Mouse (Mus musculus): Measurements from ENCODE around the gene Phactr1. TPM values are rescaled to one million over a fixed set of nuclear protein-coding genes. Genes with fewer than 3 reads are reported as not detected.
A peak's percentile ranks its signal among the peaks of the same experiment; 100 is the strongest.

Phactr1 gene
- total RNA-seq, 2 experiments from 2014 or later: 4.8 TPM

DNA sequence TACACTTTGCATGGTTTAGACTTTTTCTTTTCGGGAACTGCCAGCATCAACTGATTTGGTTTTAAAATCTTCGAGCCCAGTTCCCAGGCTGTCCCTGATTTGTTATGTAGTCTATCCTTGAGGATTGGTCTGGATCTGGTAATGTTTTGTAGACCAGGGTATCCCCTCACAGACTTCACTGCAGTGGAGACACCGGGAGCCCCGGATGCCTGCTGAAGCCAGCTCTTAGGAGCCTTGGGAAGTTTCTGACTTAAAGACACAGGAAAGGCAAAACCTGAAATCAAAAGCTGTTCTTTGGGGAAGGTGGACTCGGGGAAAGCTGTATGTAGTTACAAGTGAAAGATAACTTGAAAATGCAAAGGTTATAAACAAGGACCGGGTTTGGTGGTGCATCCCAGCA is 186.6 kb downstream of the Phactr1 start:
- peak in 1 of 2 experiments; percentile 53 for DNase-seq

DNA sequence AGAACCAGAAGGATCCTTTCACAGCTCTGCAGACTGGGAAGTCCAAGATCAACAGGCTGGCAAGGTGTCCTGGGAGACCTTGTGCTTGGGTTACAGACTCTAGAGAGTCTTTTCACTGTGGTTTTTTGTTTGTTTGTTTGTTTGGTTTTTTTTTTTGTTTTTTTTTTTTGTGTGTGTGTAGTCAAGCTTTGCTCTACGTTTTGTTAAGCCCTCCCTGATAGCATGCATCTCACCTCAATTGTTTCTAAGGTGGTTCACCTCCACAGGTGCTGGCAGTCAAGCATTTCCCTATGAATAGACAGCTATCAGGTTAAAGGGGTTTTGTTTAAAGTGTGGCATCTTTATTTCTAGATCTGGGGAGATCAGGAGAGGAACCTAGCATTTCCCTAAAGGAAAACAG is 191.7 kb downstream of the Phactr1 start:
- DNase-seq: no peak

DNA sequence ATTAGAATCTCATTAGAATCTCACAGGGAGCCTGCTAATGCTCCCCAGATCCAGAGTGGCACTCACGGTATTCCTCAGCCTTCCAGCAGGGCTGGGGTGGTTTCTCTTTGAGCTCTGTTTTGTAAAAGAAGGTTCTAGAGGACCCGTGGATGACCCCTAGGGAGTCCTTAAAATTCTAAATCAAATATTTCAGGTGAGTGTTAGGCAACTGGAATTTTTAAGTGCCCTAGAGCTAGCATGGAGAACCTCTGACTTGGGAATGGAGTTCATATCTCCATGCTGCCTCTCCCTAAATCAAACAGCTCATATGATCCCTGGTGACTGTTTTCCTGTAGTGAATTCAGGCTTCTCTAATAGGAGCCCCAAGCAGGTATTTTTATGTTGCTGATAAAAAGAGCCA is 197.9 kb downstream of the Phactr1 start:
- DNase-seq: no peak

DNA sequence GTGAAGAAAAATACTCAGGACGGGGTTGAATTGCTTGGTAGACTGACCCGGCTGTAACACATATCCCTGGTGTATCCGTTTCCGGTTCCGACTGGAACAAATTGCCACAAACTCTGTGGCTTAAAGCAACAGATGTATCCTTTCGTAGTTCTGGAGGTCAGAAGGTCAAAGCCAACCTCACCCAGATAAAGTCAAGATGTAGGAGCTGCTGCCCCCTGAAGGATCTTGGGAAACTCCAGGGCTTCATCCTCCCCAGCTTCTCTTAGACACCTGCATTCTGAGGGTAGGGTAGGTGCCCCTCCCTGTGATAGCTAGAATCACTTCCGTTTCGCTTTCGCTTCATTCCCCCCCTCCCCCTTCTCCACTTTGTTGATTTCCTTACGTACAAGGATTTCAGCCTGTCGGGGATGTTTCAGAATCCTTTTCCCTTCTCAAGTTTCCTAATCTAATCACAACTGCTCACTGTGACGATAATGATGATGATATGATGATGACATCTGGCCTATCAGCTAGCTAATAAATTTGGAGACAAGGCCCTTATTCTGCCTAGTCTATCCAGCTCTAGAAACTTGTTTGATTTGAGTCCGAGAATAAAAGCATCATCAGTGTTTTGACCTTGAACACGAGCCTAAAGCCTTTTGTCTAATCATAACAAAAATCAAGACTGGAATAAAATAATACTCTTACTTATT is 203.8 kb downstream of the Phactr1 start:
- DNase-seq: peak; percentile 57 to 78

DNA sequence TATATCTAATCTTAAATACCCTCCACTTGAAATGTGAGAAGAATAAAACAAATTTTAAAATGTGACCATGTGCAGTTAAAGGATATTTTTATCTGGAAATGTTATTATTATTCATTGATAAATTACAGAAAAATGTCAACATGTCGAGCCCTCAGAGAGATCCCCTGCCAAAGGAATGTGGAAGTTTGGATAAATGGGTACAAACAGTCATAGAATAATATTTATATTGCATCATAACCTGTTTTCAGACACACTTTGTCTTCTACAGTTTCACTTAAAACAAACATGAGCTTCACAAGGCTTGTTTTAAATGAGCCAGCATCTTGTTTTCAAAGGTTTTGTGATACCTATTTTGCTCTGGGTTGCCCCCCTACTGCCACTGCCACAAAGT is 204.3 kb downstream of the Phactr1 start:
- no peak for DNase-seq

DNA sequence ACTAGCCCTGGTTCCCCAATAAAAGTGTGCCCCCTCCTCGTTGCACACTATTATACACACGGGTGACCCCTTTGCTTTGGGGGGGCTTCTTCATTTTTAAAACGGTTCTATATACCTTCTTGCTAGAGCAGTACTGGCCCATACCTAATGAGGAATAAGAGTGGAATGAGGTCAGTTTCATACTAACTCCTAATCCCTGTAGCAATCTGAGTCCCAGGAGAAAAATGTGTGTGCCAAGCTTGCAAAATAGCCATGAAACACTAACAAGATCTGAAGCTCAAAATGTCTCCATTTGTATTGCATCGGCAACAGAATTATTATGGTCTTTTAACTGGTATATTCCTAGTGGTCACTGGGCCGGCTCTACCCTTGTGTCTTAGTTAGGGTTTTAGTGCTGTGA is 207.3 kb downstream of the Phactr1 start:
- no peak for DNase-seq

DNA sequence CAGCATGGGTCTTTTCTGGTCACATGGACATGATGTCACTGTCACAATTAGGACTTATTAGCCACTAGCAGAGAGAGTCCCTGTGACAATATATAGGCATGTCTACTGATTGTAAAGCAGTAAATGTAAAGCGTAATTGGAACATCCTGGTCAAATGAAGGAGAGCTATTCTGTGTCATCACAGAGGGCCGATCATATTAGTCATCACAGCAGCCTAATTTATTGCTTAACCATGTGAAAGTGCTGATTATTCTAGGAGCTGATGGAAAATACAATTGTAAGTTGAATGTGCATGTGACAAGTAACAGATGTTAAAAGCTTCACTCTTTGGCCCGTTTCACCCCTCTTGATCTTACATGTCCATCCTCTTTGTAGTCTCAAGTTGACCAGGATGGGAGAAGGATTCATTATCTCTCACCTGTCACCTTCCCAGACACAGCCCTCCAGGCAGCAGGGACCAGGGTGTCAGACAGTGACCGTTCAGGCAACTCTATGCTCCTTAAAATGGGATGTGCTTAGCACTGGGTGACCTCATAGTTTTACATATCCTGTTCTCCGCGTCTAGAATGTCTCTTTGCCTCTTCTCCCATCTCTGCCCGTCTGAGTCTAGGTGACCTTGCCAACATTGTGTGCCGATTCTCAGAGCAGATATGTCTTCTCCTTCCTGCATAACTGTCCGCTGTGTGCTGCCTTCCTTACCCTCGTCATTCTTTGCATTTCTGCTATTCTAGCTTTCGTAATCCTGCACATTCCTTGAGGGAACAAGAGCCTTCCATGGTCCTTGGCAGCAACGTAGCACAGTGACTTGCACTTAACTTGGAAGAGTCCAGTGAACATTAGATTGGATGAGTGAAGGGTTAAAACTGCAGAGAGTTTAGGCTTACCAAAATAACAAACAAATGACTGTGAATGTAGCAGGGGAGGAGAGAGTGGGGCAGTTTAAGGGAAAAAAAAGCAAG is 209.4 kb downstream of the Phactr1 start:
- peak in 1 of 2 experiments; percentile 21 for DNase-seq

DNA sequence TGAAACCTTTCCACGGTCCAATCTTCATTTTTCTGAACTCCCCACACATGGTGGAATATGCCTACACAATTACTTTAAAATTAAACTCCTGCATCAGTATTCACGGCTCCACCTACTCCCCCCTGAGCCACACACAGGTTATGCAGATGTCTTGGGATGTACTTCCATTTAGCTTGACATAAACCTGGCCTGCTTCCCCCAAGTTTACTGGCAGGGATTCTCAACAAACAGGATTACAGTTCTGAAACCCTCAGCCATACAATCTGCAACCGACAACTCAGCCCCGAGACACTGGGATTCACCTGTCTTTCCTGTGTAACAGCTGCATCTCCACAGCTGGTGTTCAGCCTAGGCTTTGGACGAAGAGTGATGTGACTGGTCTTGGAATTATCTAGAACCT is 210.2 kb downstream of the Phactr1 start:
- no peak for DNase-seq

DNA sequence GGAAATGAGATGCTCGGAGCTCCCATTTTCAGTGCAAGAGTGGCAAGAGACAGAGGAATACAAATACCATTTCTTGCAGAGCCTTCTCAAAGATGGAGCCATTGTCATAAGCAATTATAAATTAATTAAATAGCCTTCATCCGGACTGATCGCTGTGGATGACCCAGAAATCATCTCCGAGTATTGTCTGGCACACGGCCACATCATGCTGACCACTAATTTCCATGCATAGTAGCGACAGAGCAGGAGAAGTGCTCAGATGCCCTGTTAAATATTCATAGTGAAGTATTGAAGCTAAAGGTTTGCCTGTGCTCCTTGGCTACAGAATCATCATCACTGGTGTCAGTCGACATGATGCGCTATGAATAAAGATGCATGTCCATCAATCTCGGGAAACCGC is 213.6 kb downstream of the Phactr1 start:
- no peak for DNase-seq

DNA sequence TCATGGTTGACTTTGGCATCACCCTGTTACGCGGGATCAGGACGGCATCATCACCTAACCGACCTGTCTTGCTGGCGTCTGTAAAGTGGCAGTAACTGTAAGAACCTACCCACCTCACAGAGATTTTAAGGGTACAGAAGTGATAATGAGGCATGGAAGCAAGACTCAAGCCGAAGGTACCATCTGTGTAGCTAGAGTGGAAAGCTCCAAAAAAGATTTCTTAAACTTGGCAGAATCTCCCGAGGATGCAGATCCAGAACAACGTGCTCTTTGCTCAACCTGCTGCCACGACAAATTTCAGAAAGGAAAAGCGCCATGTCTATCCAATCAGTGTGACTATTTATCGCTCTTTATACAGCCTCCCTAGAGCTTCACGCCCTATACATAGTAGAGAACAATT is 214.2 kb downstream of the Phactr1 start:
- DNase-seq: no peak

DNA sequence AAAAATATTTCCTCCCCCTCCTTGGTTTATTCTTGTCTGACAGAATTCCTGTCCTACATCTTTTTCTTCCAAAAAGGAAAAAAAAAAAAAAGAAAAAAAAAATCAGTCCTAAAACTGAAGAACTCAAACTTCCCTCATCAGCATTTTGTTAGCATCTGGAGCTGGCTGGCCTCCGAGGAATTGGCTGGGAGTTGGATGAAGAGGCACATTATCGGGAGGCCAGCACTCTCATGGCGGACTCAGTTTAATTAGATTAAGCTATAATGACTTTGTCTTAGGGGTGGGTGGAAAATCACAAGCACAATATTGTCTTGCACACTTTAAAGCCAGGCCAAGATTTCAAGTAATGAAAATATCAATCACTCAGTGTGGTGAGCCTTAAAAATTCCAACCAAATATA is 215.6 kb downstream of the Phactr1 start:
- DNase-seq: no peak

DNA sequence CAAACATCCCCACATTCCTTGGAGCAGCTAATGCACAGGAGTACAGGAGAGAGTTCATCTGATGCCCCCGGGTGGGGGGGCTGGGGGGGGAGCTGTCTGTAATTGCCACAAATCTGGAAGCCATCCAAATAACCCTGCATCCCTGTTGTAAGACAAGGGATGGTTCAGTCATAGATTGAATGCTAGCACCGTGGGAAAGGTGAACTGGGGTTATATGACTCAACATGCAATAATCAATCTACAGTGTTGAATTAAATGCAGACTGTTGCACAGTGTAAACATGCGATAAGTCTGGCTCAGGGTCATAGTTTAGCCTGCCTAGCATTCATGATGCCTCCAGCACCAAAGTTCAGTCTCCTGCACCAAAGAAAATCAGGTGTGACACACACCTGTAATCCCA is 219.2 kb downstream of the Phactr1 start:
- no peak for DNase-seq

DNA sequence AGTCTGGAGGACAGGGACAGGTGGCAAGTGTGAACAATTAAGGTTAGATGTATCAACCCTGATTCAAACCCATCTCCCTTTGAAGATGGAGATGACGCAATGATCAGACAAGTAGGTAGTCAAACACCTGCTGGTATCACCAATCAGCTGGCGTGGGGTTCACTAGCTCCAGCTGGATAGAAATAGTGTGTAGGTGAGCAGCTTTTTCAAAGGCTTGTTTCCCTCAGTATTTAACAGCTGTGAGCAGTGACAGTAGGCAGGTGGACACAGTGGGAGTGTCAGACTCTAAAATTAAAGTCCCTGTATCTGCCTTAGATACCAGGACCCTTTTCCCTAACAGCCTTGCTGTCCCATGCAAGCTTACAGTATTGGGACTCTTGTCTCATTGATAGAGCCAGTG is 221.4 kb downstream of the Phactr1 start:
- no peak for DNase-seq

DNA sequence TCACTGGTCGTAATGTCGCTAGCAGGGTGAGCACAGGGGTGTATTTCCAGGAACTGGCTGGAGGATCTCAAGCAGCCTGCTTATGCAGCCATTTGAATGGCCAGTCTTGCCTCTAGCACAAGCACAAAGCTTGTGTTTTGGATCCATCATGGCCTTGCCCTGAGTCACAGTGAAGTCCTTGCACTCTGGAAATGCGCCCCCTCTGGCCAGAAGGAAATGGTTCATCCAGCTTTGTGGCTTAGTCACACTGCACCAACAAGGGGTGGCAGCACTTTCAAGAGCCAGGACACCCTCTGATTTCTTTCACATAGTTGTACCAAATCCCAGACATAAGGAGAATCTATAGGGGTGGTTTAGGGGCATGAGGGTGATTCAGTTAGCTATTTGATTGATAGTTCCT is 222.4 kb downstream of the Phactr1 start:
- no peak for DNase-seq

DNA sequence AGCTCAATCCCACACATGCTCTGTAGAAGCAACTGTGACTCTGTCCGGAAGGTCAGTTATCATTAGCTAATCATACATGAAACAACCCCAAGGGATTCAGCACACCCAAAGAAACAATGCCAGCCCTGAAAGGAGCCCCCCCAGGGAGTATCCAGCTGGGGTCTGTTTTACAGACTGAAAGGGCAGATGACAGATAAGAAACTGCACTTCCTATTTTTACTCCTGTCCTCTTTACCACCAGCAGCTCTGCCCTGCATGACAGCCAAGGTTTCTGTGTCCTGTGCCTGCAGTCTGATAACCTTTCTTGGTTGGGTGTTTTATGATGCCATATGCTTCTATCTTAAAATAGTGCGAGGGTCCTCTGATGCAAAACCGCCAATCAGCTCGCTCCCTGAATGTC is 225.4 kb downstream of the Phactr1 start:
- DNase-seq: peak in 1 of 2 experiments; percentile 45

DNA sequence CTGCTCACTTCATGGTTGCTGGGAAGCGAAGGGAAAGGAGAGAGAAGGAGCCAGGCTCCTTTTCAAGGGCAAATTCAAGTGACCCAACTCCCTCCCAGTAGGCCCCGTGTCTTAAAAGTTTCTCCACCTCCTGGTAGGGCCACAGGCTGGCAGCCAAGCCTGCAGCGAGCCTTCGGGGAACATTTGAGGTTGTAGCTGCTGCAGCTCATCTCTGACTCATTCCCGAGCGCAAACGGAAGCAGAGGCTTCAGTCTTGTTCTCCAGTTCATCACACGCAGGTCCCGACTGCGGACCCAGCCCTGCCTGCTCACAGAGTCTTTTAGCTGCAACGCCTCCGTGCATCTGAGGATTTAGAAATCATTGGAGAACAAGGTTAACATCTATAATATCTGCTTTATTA is 226.6 kb downstream of the Phactr1 start:
- DNase-seq: no peak

DNA sequence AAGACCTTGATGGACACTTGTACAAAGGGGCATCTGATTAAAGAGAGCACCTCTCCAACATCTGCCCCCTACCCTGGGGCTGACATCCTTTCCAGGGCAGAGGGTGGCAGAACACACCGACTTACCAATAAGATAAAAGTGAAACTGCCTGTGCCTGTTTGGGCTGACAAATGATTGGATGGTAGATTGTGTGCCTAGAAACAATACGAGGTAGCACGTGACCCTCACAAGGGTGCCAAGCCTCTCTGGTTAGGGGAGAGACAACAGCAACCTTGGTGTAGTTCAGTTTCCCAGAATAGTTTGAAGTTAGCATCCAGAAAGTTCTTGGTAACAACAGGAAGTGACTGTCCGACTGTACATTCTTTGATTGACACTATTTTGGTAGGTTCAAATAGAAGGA is 234.7 kb downstream of the Phactr1 start:
- DNase-seq: no peak

DNA sequence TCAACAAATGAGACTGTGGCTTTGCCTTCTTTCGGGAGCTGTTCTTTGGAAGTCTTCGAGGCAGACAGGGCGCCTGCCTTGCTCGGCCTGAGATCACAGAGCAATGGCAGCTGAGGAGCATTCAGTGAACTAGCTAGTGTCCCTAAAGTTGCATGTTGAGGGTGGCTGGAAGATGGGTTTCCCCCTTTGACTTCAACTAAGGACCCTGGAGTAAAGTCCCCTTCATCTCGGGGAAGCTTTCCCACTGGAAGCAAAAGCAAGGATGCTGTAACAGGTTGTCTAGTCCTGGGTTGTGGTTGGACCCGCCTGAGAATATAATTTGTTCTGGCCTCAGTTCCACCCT is 235.4 kb downstream of the Phactr1 start:
- no peak for DNase-seq

DNA sequence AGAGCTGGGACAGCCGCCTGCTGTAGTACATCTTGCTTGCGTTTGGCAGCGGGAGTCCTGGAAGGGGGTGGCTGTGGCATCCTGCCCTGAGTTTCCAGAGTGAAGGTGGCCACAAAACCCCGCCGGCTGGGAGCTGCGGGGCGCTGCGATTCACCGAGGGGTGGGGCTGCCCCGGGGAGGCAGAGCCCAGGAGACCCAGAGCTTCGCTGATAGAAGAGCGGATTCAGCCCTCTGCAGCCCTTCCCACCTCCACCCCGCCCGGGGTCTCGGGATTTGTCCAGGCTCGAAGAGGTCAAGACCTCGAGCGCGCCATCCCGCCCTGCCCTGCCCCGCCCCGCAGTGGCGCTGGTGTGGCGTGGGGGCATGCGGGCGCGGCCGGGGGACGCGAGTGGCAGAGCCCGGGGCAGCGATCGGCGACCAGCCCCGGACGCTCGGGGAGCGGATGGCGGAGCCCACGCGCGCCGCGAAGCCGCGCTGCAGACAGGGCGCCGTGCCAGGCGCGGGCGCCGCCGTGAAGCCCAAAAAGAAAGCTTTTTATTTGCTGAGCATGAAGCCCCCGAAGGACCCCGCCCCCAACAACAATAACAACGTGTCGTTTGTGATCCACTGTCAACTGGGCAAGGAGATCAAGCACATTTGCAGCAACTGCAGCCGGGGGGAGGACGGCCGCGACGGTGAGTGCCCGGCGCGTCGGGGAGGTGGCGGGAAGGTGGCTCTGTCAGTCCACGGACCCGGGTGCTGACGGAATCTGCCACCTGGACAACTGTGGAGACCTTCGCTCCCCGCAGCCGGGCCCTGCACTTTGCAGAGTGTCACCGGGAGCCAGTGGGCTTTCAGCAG is 236.0 kb downstream of the Phactr1 start:
- peak; percentile 47 to 49 for DNase-seq

DNA sequence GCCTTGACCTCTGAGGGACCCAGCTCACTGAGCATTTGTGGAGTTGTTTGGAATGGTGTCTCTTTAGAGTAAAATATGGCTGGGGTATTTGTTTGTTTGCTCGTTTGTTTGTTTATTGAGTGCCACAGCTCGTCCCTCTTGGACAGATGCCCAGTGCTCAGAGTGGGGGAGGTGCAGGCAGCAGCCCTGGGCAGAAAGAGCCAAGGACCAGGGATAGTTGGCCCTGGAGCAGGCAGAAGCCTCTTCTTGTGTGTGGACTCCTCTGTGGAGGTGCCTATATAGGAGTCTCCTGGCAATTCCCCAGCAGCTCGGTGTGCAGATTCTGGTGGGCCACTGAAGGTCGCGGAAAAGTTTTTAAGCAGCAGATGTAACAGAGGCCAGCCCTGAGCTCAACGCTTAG is 236.8 kb downstream of the Phactr1 start:
- peak; percentile 21 to 64 for DNase-seq

DNA sequence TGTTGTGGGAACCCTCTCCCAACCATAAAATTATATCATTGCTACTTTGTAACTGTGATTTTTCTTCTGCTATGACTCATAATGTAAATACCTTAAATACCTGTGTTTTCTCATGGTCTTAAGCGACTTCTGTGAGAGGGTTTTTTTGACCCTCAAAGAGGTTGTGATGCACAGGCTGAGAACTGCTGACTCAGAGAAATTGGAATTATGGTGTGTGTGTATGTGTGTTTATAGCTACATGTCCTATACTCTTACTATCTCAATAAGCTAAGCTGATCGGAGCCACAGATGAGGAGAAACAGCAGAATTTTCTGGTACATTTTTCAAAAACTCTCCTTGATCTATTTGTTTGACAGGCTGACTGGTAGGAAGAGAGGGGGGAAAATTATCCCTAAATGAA is 239.6 kb downstream of the Phactr1 start:
- DNase-seq: no peak

DNA sequence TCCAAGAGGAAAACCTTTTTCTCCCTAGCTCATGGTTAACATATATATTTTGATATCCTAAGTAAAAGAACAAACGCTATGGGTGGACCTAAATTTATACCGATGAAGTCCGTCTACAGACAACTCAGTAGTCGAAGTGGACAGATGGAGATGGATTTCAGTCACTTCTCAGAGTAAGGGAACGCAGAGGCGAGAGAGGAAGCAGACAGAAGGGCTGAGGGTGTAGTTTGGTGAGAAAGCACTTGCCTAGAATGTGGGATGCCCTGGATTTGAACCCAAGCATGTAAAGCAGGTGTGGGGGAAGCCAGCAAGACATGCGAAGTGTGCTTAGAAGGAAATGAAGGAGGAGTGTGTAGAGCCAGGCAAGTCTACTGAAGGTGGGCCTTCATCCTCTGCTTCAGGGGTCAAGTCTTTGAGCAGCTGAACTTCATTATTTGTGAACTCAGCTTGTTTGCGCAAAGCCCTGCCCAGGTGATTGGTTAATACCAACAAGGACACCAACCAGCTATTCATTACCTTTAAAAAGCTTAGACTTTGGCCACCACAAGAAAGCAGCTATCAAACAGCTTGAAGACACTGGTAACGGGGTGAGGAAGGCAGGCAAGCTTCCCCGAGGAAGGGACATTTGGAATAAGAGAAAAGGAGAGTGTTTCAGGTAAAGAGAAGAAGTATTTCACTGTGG is 241.5 kb downstream of the Phactr1 start:
- DNase-seq: no peak
